Mouse (Mus musculus): Measurements from ENCODE around the gene Slc3a1.

Gene Slc3a1

DNA sequence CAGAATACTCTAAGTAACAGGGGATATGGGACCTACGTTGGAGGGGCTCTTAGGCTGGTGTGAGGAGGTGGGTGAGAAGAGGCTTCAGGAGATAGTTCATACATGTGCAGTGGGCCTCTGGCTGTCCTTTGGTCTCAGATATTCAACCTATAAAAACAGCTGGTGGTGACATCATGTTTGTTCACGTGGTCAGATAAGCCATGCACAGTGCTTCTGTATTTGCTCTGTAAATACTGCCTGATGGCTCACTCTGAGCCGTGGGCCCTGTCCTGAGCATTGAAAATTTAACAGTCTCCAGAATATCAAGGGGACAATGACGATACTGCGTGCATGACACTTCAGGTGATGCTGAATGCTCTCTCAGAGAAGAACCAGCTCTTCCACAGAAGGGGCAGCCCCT lies 9.7 kb downstream of the Slc3a1 start:
- DNase-seq (ENCODE audit: low read depth): no peak

DNA sequence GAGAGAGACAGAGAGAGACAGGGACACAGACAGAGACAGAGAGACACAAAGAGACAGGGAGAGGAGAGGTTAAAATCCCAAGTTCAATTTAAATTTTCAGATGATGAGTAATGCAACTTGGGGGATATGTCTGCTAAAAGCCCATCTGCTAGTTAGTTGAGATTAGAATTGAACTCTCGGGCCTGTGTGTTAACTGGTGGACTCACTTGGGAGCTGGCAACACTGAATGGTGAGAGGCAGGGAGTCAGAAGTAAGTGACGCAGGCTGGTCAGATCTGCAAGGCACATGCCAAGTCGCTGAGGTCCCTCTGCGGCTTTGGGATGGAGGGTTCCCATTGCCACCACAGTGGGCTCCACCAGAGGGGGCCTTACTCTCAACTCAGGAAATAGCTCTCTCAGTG lies 10.1 kb downstream of the Slc3a1 start:
- no peak for DNase-seq (ENCODE audit: low read depth)

DNA sequence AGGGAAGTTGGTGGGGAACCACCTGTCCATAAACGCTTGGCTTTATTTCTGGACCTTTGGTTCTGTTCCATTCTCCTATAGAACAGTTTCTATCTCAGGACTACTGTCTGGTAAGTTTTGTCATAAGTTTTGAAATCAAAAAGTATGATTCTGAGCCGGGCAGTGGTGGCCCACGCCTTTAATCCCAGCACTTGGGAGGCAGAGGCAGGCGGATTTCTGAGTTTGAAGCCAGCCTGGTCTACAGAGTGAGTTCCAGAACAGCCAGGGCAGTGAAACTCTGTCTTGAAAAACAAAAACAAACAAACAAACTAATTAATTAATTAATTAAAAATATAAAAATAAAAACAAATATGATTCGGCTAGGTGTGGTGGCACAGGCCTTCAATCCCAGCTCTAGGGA lies 10.6 kb downstream of the Slc3a1 start:
- DNase-seq (ENCODE audit: low read depth): no peak

DNA sequence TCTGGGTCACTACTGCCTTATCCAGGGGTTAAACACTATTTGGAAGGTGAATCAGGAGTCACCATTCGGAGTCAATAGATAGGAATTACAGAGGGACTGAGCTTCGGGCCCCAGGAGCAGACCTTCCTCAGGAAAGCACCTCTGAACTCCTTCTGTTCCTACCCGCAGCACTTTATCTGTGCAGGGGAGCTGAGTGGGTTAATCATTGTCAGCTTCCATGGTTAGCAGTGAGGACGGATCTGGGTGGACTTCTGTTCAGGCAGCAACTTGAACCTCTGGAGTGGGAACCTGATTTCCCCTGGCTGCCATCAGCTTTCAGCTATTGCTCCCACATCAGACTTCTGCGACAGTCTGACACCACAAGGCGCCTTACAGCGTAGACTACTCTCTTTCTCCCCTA lies 12.7 kb downstream of the Slc3a1 start:
- DNase-seq (ENCODE audit: low read depth): no peak

DNA sequence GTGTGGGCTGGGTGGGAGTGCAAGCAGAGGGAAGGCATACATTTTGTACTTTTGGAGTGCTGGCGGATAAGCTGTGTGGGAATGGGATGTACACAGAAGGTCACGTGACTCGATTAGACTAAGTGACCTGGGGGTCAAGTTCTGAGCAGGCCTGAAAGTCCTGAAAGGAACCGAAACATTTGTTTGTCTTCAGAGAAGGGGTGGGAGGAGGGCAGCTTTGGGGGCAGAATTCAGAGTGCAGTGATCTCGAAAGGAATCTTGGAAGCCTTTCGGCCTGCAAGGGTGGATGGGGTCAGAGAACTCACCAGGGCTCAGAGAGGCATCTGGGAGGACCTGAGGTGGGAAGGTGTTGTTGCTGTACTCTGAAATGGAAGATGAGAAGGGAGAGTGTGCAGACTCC lies 14.2 kb downstream of the Slc3a1 start:
- no peak for DNase-seq (ENCODE audit: low read depth)

DNA sequence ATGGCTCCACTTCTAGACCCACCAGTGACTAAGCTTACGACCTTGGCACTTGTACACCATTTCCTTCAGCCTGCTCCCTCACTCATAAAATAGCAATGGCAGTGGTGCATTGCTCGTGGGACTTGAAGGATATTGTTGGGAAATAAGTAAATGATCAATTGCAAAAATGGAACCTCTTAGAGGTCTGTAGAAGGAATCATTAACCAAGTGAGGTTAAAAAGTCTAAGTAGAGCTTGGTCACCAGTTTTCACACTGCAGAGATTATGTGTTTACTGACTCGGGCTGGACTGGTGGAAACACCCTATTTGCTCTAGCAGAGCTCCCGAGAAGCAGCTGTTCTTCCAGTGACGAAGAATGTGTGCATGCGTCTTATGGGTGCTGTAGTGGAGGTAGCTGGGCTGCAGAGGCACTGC lies 15.2 kb downstream of the Slc3a1 start:
- DNase-seq (ENCODE audit: low read depth): no peak

DNA sequence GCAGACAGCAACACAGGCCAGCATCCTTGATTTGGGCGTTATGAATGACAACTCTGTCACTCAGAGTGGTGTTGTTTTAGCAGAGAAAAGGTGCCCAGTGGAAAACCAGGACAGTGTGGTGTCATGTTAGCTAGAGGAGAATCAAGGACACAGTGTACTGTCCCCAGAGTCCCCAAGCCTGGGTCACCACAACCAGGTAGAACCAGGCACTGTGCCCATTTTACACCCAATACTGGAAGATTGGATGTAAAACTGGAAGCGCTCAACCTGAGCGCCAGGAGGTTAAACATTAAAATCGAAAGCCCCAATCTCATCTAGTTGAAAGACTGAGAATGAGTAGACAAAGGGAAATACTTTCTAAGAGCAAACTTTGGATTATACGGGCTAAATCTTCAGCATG lies 16.3 kb downstream of the Slc3a1 start:
- DNase-seq (ENCODE audit: low read depth): no peak

DNA sequence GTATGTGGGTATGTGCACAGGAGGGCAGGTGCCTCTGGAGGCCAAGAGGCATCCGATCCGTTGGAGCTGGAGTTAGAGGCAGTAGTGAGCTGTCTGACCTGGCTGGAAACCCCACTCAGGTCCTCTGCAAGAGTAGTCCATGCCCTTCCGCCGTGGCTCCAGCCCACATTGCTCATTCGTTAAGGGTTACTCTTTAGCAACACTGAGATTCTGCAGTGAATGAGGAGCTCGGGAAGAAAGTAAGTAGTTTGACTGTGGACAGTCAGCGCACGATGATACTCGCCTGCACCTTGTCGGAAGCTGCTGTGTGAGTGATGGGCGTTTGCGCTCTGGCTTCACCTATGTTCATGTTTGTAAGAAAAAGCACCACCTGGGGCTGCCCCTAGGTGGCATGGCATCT lies 17.0 kb downstream of the Slc3a1 start:
- no peak for DNase-seq (ENCODE audit: low read depth)

DNA sequence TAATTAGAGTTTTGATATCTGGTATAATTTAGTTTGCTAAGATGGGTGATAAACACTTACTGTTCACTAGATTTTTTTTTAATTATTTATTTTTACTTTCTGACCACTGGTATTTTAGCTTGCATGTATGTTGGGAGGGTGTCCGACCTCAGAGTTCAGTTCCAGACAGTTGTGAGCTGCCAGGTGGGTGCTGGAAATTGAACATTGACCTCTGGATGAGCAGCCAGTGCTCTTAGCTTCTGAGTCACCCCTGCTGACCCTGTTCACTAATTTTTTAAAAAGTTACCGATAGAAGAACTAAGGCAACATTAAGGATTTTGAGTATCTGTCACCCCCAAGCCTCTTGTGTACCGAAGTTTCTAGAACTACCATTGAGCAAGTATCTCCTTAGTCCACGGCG lies 20.2 kb downstream of the Slc3a1 start:
- no peak for DNase-seq (ENCODE audit: low read depth)

DNA sequence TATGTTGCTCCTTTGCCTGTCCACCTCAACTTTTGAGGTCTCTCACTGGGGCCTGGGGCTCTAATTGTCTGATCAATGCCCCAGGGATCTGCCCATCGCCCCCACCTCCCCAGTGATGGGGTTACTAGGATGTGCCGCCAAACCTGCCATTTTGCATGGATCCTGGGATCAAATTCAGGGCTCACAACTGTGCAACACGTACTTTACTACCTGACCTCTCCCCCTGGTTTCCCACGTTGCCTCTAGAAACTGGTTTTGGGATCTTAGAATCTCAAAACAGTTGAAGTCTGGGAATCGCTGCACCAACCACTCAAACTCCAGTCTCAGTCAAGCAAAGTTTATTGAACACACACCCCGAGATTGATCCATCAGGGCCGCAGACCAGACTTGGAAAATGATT lies 30.1 kb downstream of the Slc3a1 start:
- DNase-seq (ENCODE audit: low read depth): no peak

DNA sequence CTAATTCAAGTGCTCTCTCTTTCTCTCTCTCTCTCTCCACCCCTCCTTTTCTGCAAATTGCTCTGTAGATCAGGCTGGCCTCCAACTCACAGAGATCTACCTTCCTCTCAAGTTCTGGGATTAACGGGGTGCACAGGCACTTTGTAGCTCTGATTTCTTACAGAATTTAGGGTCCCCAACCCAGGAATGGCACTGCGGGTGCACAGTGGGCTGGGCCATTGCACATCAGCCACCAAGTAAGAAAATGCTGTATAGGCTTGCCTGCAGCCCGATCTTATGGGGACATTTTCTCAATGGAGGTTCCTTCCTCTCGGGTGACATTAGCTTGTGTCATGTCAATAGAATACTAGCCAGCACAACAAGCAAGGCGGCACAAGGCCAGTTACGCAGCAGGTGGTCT lies 31.0 kb downstream of the Slc3a1 start:
- DNase-seq (ENCODE audit: low read depth): no peak

DNA sequence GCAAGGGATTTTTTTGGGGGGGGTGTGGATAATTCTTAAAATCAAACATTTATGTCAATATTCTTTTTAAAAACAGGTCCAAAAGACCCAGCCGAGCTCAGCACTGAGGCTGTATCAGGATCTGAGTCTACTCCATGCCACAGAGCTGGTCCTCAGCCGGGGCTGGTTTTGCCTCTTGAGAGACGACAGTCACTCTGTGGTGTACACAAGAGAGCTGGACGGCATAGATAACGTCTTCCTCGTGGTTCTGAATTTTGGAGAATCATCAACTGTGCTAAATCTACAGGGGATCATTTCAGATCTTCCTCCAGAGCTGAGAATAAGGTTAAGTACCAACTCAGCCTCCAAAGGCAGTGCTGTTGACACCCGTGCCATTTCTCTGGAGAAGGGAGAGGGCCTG lies 35.4 kb downstream of the Slc3a1 start:
- peak; percentile 22 for DNase-seq (ENCODE audit: low read depth)

DNA sequence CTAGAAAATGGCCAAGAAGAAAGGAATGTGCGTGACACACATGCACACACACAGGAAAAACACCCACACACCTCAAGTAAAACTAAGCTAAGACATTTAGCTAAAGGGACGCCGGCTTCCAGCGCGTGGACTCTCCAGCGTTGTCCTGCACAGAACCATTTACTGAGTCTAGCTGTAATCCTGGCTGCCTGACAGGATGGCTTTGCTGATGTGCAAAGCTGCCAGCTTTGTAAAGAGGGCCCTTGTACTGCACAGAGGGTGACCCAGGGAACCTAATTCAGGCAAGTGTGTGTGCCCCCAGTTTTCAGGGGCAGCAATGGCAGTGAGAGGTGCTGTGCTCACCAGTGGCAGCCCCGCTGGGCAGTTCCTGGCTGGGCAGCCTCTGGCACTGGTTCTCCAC lies 39.2 kb downstream of the Slc3a1 start:
- DNase-seq (ENCODE audit: low read depth): no peak

DNA sequence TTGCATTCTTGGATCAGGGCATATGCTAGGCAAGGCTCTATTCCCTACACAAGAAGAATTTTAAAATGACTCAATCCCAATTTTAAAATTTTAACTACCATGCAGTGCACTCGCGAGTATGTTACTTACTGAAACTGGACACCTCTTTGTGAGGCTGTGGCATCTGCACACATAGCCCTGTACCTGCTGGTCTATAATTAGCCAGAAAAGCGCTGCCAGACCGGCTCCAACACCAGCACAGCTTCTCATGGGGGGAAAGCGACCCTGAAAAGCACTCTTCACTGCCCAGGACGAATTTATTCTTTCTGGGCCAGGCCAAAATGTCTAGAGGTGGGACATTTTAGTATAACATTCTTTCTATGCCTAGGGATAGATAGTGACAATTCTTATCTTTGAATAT lies 42.5 kb downstream of the Slc3a1 start:
- no peak for DNase-seq (ENCODE audit: low read depth)

DNA sequence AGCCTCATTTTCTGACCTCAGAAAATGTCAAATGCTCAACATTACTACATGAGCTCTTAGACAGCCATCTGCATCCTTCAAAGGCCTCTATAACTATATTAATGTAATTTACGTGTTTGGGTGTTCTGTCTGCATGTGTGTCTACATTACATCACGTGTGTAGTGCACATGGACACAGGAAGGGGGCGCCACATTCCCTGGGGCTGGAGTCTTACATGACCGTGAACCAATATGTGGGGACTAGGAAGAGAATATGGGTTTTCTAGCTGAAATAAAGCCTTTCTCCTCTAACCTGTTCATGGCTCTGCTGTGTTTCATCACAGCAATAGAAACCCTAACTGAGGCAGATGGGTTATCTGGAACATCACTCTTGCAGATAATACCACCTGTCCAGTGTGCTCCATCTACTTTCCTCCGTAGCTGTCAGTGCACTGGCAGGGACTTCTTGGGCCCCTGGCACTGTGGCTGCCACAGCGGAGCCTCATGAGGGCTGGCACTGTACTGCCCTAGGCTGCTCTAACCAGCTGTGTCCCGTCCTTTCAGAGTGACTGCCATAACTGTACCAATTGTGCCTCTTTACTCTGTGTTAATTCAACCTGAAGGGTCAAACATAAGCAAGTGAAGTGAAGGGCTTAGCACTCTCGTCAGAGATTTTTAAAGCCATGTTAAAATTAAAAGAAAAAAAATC lies 43.1 kb downstream of the Slc3a1 start:
- no peak for DNase-seq (ENCODE audit: low read depth)

DNA sequence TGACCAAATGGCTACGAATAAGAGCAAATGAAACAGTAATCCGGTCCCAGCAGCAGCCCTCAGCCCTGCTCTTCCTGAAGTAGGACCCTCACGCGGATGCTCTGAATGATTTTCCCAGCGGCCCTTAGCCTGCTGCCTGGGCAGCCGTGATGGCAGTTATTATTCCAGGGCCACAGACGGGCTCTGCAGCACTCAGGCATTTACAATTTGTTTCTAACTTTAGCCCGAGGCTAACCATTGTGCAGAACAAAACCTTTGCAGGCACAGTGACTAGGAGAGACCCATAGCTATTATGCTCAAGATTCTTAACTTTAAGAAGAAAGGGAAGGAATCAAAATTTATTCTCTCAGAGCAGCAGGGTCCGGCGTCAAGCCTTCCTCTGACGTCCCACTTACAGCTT lies 44.2 kb downstream of the Slc3a1 start:
- DNase-seq (ENCODE audit: low read depth): no peak

DNA sequence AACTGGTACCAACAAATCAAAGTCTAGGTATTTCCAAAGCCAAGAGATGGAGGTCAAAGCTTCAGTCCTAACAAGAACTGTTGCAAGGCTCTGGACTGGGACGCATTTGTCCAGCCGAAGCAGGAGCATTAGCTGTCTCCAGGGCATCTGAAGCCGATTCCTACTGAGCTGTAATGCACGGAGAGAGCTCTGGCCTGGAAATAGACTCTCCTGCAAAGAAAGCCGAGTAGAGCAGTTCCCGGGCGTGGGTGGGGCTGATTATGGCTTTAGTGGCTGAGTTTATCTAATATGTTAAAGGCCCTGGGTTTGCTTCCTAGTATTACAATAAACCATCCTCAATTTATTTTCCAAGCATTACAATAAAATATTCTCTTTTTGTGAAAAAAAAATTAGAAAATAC lies 45.0 kb downstream of the Slc3a1 start:
- DNase-seq (ENCODE audit: low read depth): no peak

DNA sequence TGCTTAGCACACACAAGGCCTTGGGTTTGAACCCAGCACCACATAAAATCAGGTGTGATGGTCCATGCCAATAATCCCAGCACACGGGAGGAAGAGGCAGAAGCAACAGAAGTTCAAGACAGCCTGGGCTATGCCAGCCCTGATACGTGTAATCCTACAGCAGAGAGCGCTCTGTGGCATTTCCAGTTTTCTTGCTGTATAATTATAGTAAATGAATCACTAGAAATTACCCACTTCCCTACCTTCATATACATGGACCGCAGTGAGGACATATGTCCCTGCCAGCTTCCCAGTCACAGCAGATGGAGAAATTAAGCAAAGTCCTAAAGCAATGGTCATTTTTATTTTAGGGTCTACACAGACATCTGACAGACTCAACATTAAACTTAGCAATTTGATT lies 45.9 kb downstream of the Slc3a1 start:
- DNase-seq (ENCODE audit: low read depth): no peak

DNA sequence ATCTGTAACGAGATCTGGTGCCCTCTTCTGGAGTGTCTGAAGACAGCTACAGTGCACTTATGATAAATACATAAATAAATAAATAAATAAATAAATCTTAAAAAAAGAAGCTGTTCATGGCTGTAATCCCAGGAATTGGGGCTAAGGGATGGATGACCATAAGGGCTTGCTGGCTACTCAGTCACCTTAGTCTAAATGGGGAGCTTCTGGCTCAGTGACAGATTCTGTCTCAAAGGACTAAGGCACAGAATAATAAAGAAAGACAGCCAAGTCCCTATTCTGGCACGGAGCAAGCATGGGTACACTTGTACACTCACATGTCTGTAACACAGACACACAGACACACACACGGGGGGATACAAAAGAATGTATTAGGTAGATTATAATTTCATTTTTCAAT lies 51.1 kb downstream of the Slc3a1 start:
- no peak for DNase-seq (ENCODE audit: low read depth)

DNA sequence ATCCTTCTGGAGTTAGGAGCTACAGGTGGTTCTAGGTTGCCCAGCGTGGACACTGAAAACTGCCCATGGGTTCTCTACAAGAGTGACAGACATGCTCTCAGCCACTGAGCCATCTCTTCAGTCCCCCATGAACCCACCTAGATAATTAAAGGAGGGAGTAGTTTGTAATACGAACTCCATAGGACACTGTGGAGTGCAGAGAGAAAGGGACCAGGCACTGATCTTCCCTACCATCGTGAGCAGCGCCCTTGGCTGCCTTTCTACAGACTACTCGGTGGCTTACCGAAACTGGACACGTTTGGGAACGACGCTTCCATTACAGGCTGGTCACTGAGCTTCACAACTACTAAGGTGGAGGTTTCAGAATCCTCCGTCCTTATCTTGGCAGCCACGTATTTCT lies 52.6 kb downstream of the Slc3a1 start:
- DNase-seq (ENCODE audit: low read depth): no peak

DNA sequence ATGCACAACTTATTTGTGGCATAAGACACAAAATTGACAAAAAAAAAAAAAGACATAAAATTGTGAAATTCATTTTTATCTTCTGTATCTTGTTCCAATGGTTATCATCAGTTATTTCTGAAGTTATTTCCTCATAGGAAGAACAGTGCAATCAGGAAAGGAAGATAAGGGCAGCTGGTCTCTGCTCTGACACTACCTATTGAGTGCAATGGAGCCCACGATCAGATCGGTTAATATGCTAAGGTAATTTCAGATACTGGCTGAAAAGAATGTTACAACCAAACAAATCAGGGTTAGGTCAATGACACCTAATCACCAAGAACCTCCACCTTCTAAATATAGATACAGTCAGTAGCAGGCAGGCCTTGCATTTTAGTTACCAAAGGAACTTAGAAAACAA lies 57.2 kb downstream of the Slc3a1 start:
- DNase-seq (ENCODE audit: low read depth): no peak

DNA sequence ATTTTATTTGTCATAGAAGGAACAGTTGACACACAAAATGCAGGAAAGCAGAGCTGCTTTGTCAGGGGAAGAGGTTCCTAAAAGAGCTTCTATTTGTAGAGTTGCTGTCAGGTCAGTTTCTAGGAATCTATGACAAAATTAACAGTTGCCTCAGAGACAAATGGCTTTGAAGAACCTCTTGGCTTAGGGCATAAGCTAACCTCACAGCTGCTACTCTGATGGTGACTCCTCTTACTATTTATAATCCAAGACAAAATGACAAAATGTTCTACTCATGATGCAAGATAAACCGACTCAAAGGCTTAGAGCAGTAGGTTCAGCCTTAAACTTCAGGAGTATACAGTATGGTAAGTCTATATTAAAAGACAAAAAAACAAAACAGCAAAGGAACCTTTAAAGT lies 58.3 kb downstream of the Slc3a1 start:
- DNase-seq (ENCODE audit: low read depth): no peak

DNA sequence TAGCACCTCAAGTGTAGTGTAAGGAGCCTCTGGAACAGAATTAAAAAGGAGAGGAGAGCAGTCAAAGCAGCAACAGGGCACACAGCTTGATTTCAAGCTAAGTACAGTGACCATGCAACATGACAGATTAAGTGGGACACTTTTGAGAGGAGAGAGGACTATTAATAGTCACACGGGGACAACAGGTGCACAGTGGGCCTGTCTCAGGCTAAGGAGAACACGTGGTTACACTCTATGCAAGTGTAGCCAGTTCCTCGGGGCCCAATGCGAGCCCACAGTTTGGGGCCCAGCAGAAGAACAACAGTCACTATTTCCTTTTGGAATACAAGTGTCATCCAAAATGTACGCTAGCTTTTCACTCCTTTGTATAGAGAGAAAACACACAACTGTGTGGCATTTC lies 59.4 kb downstream of the Slc3a1 start:
- no peak for DNase-seq (ENCODE audit: low read depth)

DNA sequence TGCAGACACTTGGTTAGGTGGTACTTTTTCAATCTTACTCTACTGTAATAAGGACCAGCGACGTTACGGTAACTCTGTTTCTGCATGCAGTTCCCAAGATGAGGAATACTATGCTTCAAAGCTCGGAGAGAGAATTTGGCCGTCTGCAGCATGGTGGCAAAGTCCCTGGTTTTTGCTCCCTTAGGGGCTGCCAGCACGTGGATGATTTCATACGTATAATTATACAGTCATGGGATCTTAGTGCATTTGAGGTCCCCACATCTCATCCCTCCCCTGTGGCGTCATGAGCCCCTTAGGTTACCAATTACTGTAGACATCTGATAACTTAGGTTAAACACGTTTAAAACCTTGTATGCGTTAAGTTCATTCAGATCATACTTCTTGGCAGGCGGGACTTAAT lies 60.2 kb downstream of the Slc3a1 start:
- DNase-seq (ENCODE audit: low read depth): no peak

DNA sequence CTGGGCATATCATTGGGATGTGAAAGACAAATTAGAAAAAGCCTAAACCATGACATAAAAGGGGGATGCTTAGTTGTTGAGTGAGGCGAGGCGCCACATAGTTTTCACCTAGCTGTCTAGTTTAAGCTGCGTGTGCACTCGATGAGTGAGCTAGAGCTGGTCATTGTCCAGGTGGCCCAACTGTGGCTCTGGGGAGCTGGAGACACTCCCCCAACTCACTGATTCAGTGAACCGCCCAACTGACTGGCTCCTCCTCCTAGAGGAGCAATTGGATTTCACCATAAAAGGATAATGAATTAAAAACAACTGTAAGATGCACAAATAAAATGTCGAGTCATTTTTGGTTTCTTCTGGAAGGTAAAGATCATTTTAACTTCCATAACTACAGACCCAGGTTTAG lies 60.8 kb downstream of the Slc3a1 start:
- DNase-seq (ENCODE audit: low read depth): no peak

Data from c-Kit-positive CD71-positive TER-119-negative erythroid progenitor cells, embryonic 14.5 days (primary cell).